Mouse (Mus musculus) monocyte, adult 59 days (primary cell): ENCODE data around the gene Tcf25. TPM values are rescaled to one million over a fixed set of nuclear protein-coding genes. Genes with fewer than 3 reads are reported as not detected.

Source experiments
- total RNA-seq, 2 experiments: library from RNA; stranded (reverse); gene quantifications; one replicate each; pipeline ENCODE4 v1.2.4; 2023

The Tcf25 gene
- total RNA-seq = 100 to 1,000 TPM; 189 to 231 TPM

DNA sequence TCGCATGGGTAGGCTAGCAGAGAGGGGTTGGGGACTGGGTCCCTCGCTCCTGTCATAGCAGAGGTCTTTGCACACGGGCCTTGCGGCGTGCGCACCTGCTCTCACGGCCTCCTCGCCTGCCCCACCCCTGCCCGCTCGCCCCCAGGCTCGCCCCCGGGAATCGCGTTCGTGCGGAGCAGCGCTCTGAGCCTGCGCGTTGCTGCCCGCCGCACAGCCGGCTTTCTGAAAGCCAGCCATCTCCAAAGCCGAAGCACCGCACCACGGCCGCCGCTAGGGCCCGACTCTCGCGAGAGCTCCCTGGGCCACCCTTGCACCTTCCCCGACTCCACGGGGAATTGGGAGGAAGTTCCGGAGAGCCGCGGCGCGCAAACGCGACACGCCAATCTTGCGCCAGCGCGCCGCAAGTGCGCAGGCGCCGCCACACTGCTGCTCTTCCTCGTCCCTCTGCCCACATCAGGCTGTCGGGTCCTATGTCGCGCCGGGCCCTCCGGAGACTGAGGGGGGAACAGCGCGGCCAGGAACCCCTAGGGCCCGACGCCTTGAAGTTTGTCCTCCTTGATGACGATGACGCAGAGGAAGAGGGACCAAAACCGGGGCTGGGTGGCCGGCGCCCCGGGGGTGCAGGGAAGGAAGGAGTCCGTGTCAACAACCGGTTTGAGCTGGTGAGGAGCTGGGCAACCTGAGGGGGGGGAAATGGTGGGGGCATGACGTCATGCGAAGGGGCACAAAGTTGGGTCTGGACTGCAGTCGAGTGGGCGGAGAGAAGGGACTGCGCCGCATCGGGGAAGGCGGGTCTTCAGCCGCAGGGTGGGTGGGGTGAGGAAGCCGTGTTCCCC, at the start of gene Tcf25:
Gene Tcf25, plus strand, starts transcription at position 351 of the 836 bp plus-strand sequence.

DNA sequence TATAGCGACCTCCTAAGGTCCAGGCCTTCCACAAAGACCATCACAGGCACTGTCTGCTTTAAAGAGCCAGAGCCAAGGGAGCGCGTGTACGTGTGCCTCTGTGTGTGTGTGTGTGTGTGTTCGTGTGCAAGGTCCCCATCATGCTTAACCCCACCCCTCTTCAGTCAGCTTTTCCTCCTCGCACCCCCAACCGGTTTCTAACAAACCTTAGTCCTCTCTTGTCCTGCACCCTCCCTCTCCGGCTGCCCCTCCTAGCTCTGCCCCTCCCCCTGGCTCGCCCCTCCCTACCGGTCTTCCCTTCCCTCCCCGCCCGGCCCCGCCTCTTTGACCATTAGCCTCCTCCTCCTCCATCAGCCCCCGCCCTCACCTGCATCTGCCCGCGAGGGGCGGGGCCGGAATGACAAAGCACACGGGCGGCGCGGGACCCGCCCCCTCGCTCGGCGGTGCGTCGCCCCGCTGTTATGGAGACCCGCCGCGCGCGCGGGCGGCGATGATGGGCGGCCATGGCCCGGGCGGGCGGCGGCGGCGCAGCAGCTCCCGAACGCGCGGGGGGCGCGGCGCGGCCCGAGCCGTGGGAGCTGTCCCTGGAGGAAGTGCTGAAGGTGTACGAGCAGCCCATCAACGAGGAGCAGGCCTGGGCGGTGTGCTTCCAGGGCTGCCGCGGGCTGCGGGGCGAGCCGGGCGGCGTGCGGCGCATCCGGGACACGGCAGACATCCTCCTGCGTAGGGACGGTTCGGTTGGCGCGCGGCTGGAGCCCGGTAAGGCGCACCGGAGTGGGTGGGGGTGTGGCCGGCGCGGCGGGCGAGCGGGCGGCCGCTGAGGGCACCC, 41.1 kb upstream of the Tcf25 start, which contains the start of gene Spire2:
Gene Spire2, plus strand, starts transcription at position 452 of the 829 bp plus-strand sequence.

DNA sequence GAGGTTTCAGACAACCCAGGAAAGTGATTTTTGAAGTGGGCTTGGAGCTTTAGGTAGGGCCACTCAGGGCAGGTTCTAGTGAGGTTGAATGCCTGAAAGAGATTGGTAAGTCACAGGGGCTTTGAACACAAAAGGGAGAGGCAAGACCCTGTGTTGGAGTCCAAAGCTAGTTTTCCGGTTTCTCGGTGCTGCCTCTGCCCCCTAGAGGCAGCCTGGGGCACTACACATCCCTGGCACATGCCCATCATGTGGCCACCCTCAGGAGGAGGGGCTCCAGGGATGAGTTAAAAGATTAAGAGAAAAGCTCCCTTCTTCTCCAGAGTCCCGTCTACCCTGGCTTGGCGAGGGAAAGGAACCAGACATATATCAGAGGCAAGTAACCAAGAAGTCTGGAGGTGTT, 33.2 kb downstream of the Tcf25 start, which contains the start of gene Mc1r:
Gene Mc1r, plus strand, starts transcription at position 322 of the 400 bp plus-strand sequence.

DNA sequence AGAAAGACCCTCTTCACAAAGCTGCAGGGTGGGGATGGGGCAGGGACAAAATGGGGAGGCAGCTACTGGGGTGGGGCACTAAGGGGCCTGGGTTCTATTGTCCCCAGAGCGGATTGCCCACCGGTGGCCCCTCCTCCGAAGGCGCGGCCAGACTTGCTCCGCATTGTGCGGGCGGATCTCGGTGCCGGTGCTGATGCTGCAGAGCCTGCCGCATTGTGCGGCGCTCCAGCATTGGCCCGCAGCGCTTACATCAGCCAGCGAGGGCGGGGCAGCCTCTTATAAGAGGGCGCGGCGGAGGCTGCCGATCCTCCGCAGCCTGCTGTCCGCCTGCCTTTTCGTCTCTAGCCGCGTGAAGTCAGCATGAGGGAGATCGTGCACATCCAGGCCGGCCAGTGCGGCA, 37.7 kb downstream of the Tcf25 start, which contains the start of gene Tubb3:
Gene Tubb3, plus strand, starts transcription at position 179 of the 400 bp plus-strand sequence.

DNA sequence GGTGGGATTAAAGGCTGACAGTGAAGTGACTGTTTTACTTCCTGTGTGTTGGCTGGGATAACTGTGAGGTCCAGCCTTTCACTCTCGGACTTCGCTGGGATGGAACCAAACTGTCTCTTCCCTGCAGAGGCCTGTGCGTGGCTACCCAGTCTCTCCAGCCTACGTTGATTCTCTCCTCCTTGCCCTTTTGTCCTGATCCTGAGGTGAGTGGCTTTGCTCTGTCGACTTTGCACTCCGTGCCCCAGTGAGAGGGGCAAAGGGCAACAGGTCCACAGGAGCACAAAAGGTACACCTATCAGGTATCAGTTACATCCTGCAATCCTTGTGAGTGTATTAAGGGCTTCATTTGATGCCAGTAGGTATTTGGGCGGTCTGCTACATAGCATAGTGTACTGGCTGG, 49.9 kb downstream of the Tcf25 start, which contains the start of gene Def8:
Gene Def8, plus strand, starts transcription at position 87 of the 400 bp plus-strand sequence.

Other genes with a start within 250 kb of the Tcf25 start
- not detected for gene Sult5a1, start 215.4 kb upstream of the Tcf25 start, total RNA-seq
- not detected for gene Dpep1, start 187.5 kb upstream of the Tcf25 start, total RNA-seq
- 10 to 100 TPM; 64.5 to 85.4 TPM for gene Chmp1a, start 161.0 kb upstream of the Tcf25 start, total RNA-seq
- not detected for gene Spata33, start 160.9 kb upstream of the Tcf25 start, total RNA-seq
- 10 to 100 TPM; 39.0 to 46.4 TPM for gene Cdk10, start 148.9 kb upstream of the Tcf25 start, total RNA-seq
- gene Spata2l, start 137.5 kb upstream of the Tcf25 start, total RNA-seq = 1 to 10 TPM; 4.3 to 5.1 TPM
- gene Zfp276, start 119.6 kb upstream of the Tcf25 start, total RNA-seq = 10 to 100 TPM; 27.8 to 36.5 TPM
- gene Vps9d1, start 119.4 kb upstream of the Tcf25 start, total RNA-seq = 10 to 100 TPM; 67.4 to 82.9 TPM
- 10 to 100 TPM; 45.7 to 58.2 TPM for gene Fanca, start 55.2 kb upstream of the Tcf25 start, total RNA-seq
- not detected for gene Spire2, start 41.0 kb upstream of the Tcf25 start, total RNA-seq
- not detected for gene Mc1r, start 33.4 kb downstream of the Tcf25 start, total RNA-seq
- under 1 TPM in 1 of 2 experiments, not detected in 1; 0.46 TPM for gene Tubb3, start 37.7 kb downstream of the Tcf25 start, total RNA-seq
- gene Def8, start 49.8 kb downstream of the Tcf25 start, total RNA-seq = 10 to 100 TPM; 22.6 to 24.2 TPM
- 10 to 100 TPM; 29.0 to 52.5 TPM for gene Afg3l1, start 104.2 kb downstream of the Tcf25 start, total RNA-seq
- gene Dbndd1, start 141.7 kb downstream of the Tcf25 start, total RNA-seq = not detected
- 1 to 10 TPM; 7.7 to 9.1 TPM for gene Gas8, start 145.1 kb downstream of the Tcf25 start, total RNA-seq